Mouse (Mus musculus): ENCODE measurements around the gene Pgam1. TPM values are rescaled to one million over a fixed set of nuclear protein-coding genes. Genes with fewer than 3 reads are reported as not detected.
A peak's percentile ranks its signal among the peaks of the same experiment; 100 is the strongest.

Pgam1 gene
- polyA plus RNA-seq, 1 experiment = 259 TPM

DNA sequence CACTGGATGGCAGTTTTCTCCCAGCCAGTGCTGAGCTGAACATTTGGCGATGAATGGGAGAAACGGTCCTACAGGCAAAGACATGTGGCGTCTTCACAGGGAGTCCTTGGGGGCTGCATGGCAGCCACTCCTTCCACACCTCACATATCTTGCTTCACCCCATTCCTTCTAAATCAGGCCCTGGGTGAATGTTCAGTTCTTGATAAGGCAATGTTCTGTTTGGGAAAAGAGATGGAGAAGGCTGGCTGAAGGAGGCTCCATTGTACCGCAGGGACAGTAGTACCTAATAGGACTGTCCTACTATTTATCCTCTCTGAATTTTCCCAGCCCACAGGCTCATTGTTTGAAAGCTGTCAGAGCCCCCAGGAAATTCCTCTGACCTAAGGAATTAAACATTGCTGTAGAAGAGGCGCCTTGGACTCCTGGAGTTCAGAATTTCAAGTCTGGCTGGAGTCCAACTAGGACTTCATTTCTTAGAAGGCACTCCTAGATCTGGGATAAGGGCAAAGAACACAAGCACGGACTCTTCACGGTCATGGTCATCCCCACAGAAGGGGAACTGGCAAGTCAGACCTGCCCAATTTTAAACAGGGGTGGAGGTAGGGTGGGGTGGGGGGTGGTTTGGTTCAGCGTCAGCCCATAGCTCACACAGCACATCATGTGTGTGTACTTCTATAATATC, 4.5 kb upstream of the Pgam1 start:
- Histone ChIP-seq H3K27ac (ENCODE audit: insufficient read depth, low read depth, low read length) (no peak overlapping the region), H3K4me3 (ENCODE audit: insufficient read depth, low read length) (no peak overlapping the region), H3K4me1 (ENCODE audit: control insufficient read depth, insufficient read depth, low read length) (peaks cover 25% of the 10 kb centered on the region)
- no peak for TF ChIP-seq POLR2A (IDR thresholded peaks at IDR 0.05; ENCODE audit: borderline replicate concordance, low read depth, low read length)
- TF ChIP-seq CTCF (IDR thresholded peaks at IDR 0.05; ENCODE audit: low read depth, low read length) = no peak

GRCm38 (mm10) chr19:41908736-41909135, 3.0 kb upstream of the Pgam1 start:
- TF ChIP-seq CTCF (IDR thresholded peaks at IDR 0.05; ENCODE audit: low read depth, low read length) (no peak), POLR2A (IDR thresholded peaks at IDR 0.05; ENCODE audit: borderline replicate concordance, low read depth, low read length) (no peak)
- Histone ChIP-seq H3K4me3 (ENCODE audit: insufficient read depth, low read length) (no peak overlapping the region), H3K4me1 (ENCODE audit: control insufficient read depth, insufficient read depth, low read length) (peaks cover 25% of the 10 kb centered on the region), H3K27ac (ENCODE audit: insufficient read depth, low read depth, low read length) (no peak overlapping the region)

- TF ChIP-seq POLR2A (IDR thresholded peaks at IDR 0.05; ENCODE audit: borderline replicate concordance, low read depth, low read length) = no peak
- TF ChIP-seq CTCF (IDR thresholded peaks at IDR 0.05; ENCODE audit: low read depth, low read length) = no peak
- H3K27ac ChIP-seq (ENCODE audit: insufficient read depth, low read depth, low read length) = peak overlapping the region; percentile 16; the same call in 1 of the 2 replicates
- H3K4me1 ChIP-seq (ENCODE audit: control insufficient read depth, insufficient read depth, low read length) = peaks cover 32% of the 10 kb centered on the region
- H3K4me3 ChIP-seq (ENCODE audit: insufficient read depth, low read length) = no peak overlapping the region
Observed at GRCm38 (mm10) chr19:41910396-41910795, 1.3 kb upstream of the Pgam1 start.

- peak overlapping the region; percentile 87 for H3K4me3 ChIP-seq (ENCODE audit: insufficient read depth, low read length)
- H3K4me1 ChIP-seq (ENCODE audit: control insufficient read depth, insufficient read depth, low read length) = peaks cover 33% of the 10 kb centered on the region
- TF ChIP-seq POLR2A (IDR thresholded peaks at IDR 0.05; ENCODE audit: borderline replicate concordance, low read depth, low read length) (no peak), CTCF (IDR thresholded peaks at IDR 0.05; ENCODE audit: low read depth, low read length) (no peak)
- peak overlapping the region; percentile 75 for H3K27ac ChIP-seq (ENCODE audit: insufficient read depth, low read depth, low read length)
Observed at GRCm38 (mm10) chr19:41912121-41913080, 678 bp downstream of the Pgam1 start.

- H3K4me3 ChIP-seq (ENCODE audit: insufficient read depth, low read length) = peak overlapping the region; percentile 87
- no peak for TF ChIP-seq POLR2A (IDR thresholded peaks at IDR 0.05; ENCODE audit: borderline replicate concordance, low read depth, low read length)
- TF ChIP-seq CTCF (IDR thresholded peaks at IDR 0.05; ENCODE audit: low read depth, low read length) = no peak
- peak overlapping the region; percentile 75 for H3K27ac ChIP-seq (ENCODE audit: insufficient read depth, low read depth, low read length)
- H3K4me1 ChIP-seq (ENCODE audit: control insufficient read depth, insufficient read depth, low read length) = peaks cover 25% of the 10 kb centered on the region
Observed at GRCm38 (mm10) chr19:41913774-41914591, 2.3 kb downstream of the Pgam1 start.

DNA sequence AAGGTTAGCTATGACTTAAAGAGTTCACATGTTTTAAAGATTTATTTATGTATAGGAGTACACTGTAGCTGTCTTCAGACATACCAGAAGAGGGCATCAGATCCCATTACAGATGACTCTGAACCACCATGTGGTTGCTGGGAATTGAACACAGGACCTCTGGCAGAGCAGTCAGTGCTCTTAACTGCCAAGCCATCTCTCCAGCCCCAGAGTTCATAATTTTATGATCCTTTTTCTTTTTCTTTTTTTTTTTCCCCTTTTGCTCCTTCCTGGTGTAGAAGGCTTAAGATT, 2.8 kb downstream of the Pgam1 start:
- peak overlapping the region; percentile 87; the same call in 1 of the 2 replicates for H3K4me3 ChIP-seq (ENCODE audit: insufficient read depth, low read length)
- H3K27ac ChIP-seq (ENCODE audit: insufficient read depth, low read depth, low read length) = peak overlapping the region; percentile 75

DNA sequence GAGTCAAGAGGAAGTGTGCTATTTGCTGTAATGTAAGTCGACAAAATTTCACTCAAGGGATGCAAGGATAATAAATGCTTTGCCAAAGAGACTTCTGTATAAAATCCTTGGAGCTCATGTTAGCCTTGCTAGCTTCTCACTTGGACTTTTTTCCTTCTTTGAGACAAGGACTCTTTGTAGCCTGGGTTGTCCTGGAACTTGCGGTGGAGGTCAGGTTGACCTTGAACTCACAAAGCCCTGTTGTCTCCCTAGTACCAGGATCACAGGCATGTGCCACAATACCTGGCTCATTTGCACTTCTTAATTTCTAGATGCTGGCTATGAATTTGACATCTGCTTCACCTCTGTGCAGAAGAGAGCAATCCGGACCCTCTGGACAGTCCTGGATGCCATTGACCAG, 3.6 kb downstream of the Pgam1 start:
- Histone ChIP-seq H3K4me3 (ENCODE audit: insufficient read depth, low read length) (no peak overlapping the region), H3K4me1 (ENCODE audit: control insufficient read depth, insufficient read depth, low read length) (peaks cover 25% of the 10 kb centered on the region), H3K27ac (ENCODE audit: insufficient read depth, low read depth, low read length) (peak overlapping the region; percentile 9; the same call in 1 of the 2 replicates)
- no peak for TF ChIP-seq POLR2A (IDR thresholded peaks at IDR 0.05; ENCODE audit: borderline replicate concordance, low read depth, low read length)
- TF ChIP-seq CTCF (IDR thresholded peaks at IDR 0.05; ENCODE audit: low read depth, low read length) = no peak

More for the DNA sequence above, 2.8 kb downstream of the Pgam1 start:
- peaks cover 25% of the 10 kb centered on the region for H3K4me1 ChIP-seq (ENCODE audit: control insufficient read depth, insufficient read depth, low read length)

DNA sequence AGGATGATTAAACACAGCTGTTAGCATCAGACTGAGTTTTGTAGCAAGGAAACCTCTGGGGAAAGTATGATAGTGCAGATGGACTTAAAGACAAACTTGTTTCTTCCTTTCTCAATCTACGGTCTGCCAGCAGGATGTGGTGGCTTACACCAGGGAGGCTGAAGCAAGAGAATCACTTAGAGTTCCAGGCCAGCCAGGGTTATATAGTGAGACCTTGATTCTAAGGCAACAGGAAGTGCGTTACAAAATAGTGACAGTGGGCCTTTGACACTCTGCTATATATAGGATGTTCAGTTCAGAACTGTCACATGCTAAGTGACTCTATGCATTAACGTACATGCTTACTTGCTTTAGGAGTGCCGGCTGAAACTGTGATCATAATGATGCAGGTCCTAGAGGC, 5.1 kb downstream of the Pgam1 start:
- Histone ChIP-seq H3K27ac (ENCODE audit: insufficient read depth, low read depth, low read length) (peak overlapping the region; percentile 60), H3K4me1 (ENCODE audit: control insufficient read depth, insufficient read depth, low read length) (peaks cover 22% of the 10 kb centered on the region), H3K4me3 (ENCODE audit: insufficient read depth, low read length) (no peak overlapping the region)
- TF ChIP-seq CTCF (IDR thresholded peaks at IDR 0.05; ENCODE audit: low read depth, low read length) = no peak

DNA sequence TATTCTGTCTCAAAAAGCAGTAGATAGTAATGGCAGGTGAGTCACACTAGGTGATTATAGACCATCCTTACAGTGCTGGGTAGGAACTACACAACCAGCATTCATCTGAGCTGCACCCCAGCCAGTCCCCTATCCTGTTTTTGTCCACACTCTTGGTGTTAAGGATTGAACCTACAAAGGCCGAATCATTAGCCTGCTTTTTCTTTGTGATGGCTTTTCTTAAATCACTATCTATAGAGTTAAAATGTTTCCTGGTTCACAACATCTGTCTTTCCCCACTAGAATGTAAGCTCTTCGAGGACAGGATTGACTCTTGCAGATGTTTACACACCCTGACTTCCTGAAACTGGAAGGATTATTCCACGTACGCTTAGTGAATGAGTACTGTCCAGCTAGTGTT, 7.7 kb downstream of the Pgam1 start:
- peaks cover 22% of the 10 kb centered on the region for H3K4me1 ChIP-seq (ENCODE audit: control insufficient read depth, insufficient read depth, low read length)
- H3K4me3 ChIP-seq (ENCODE audit: insufficient read depth, low read length) = no peak overlapping the region
- H3K27ac ChIP-seq (ENCODE audit: insufficient read depth, low read depth, low read length) = no peak overlapping the region
- no peak for TF ChIP-seq CTCF (IDR thresholded peaks at IDR 0.05; ENCODE audit: low read depth, low read length)
- no peak for TF ChIP-seq POLR2A (IDR thresholded peaks at IDR 0.05; ENCODE audit: borderline replicate concordance, low read depth, low read length)
